Mouse (Mus musculus): ENCODE data around the gene Txnrd2. TPM values are rescaled to one million over a fixed set of nuclear protein-coding genes. Genes with fewer than 3 reads are reported as not detected.

The Txnrd2 gene
- polyA plus RNA-seq, 1 experiment from 2014 or later = 34.5 TPM

DNA sequence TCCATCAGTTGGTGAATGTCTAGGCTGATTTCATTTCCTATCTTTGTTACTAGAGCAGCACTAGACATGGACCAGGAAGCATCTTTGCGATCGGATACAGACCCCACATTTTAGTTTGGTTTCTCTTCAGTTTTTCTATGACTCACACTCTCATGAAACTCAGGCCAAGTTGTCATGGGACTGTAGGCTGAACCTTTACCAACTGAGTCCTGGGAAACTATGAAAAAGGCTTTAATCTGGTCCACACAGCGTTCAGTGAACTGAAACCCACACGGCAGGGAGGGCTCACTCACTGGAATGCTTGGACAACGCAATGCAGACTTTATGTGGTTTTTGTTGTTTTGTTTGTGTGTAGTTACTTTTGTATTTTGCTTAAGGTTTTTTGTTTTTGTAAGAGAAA is 102.5 kb downstream of the Txnrd2 start:
- Histone ChIP-seq H3K27ac (replicated peaks) (no peak overlapping the region), H3K36me3 (no peaks in the 10 kb centered on the region), H3K9me3 (peaks cover 7% of the 10 kb centered on the region), H3K9ac (no peak overlapping the region), H3K4me1 (peaks cover 3% of the 10 kb centered on the region; the same call in 1 of the 2 replicates), H3K4me3 (no peak overlapping the region), H3K4me2 (no peak overlapping the region), H3K27me3 (replicated peaks) (no peaks in the 10 kb centered on the region)
- ATAC-seq (ENCODE audit: extremely low read depth, insufficient number of reproducible peaks, low FRiP score, low TSS enrichment) = no peak
- 82% methylated on average over 5 of the region's 5 CpGs for WGBS

Other genes with a start within 250 kb of the Txnrd2 start
- not detected in 2 replicates for gene Ccdc188, start 208.5 kb upstream of the Txnrd2 start, polyA plus RNA-seq (2015; fragmentation: Nextera tagmentation; extraction: Ambion mirVana)
- gene Zdhhc8, start 191.2 kb upstream of the Txnrd2 start, polyA plus RNA-seq (2015; fragmentation: Nextera tagmentation; extraction: Ambion mirVana) = 20.7 and 22.1 TPM in 2 replicates
- 62.3 and 66.2 TPM in 2 replicates for gene Trmt2a, start 177.7 kb upstream of the Txnrd2 start, polyA plus RNA-seq (2015; fragmentation: Nextera tagmentation; extraction: Ambion mirVana)
- gene Ranbp1, start 177.7 kb upstream of the Txnrd2 start, polyA plus RNA-seq (2015; fragmentation: Nextera tagmentation; extraction: Ambion mirVana) = 409 and 412 TPM in 2 replicates
- 1.8 and 2.7 TPM in 2 replicates for gene Gm49776, start 168.1 kb upstream of the Txnrd2 start, polyA plus RNA-seq (2015; fragmentation: Nextera tagmentation; extraction: Ambion mirVana)
- 20.1 and 20.4 TPM in 2 replicates for gene Dgcr8, start 137.1 kb upstream of the Txnrd2 start, polyA plus RNA-seq (2015; fragmentation: Nextera tagmentation; extraction: Ambion mirVana)
- 47.9 and 54.3 TPM in 2 replicates for gene Tango2, start 78.3 kb upstream of the Txnrd2 start, polyA plus RNA-seq (2015; fragmentation: Nextera tagmentation; extraction: Ambion mirVana)
- gene Arvcf, start 78.2 kb upstream of the Txnrd2 start, polyA plus RNA-seq (2015; fragmentation: Nextera tagmentation; extraction: Ambion mirVana) = 31.8 and 32.0 TPM in 2 replicates
- 101 and 108 TPM in 2 replicates for gene Comt, start 468 bp downstream of the Txnrd2 start, polyA plus RNA-seq (2015; fragmentation: Nextera tagmentation; extraction: Ambion mirVana)
- 8.7 and 9.1 TPM in 2 replicates for gene Gnb1l, start 72.3 kb downstream of the Txnrd2 start, polyA plus RNA-seq (2015; fragmentation: Nextera tagmentation; extraction: Ambion mirVana)
- 1.5 and 1.7 TPM in 2 replicates for gene Rtl10, start 72.5 kb downstream of the Txnrd2 start, polyA plus RNA-seq (2015; fragmentation: Nextera tagmentation; extraction: Ambion mirVana)
- gene Tbx1, start 164.3 kb downstream of the Txnrd2 start, polyA plus RNA-seq (2015; fragmentation: Nextera tagmentation; extraction: Ambion mirVana) = 0.42 and 1.1 TPM in 2 replicates
- 4.4 and 6.1 TPM in 2 replicates for gene Gp1bb, start 196.0 kb downstream of the Txnrd2 start, polyA plus RNA-seq (2015; fragmentation: Nextera tagmentation; extraction: Ambion mirVana)
- 1.4 and 1.8 TPM in 2 replicates for gene Gm49601, start 200.0 kb downstream of the Txnrd2 start, polyA plus RNA-seq (2015; fragmentation: Nextera tagmentation; extraction: Ambion mirVana)
- gene Sept5, start 203.6 kb downstream of the Txnrd2 start, polyA plus RNA-seq (2015; fragmentation: Nextera tagmentation; extraction: Ambion mirVana) = 8.8 TPM in 2 replicates